8 mouse cellular contexts compared by ENCODE assay signal in genomic region chr5:123827659-123828091, GRCm38 (mm10). TPM values are rescaled to one million over a fixed set of nuclear protein-coding genes. Genes with fewer than 3 reads are reported as not detected.
DNase-seq lines count a peak whose midpoint lies in the region; ATAC-seq and TF ChIP-seq lines count a peak whose summit lies in the region.
"Had no signal": no experiment of that assay in that cellular context is flagged by ENCODE, and none has a peak within 500 bp of the region (broad histone marks: within the 10 kb centered on the region; RNA-seq: fewer than 3 reads in every experiment).

No protein-coding gene starts in this region.

- H3K27ac ChIP-seq in liver, postnatal 0 days (ENCODE audit: low read depth), result no peak overlapping the region
- no peak overlapping the region for H3K27ac ChIP-seq in cortical plate, adult 2 months (ENCODE audit: insufficient read depth, low read length)
- no peak overlapping the region for H3K27ac ChIP-seq in lung, embryonic 14.5 days (ENCODE audit: low read depth)

- TF ChIP-seq EP300 in liver, postnatal 0 days (IDR thresholded peaks at IDR 0.05; ENCODE audit: low read depth), result no peak

- no peak overlapping the region for H3K9ac ChIP-seq in liver, postnatal 0 days (replicated peaks)
- no peak overlapping the region for H3K9ac ChIP-seq in lung, embryonic 14.5 days

- ATAC-seq in liver, postnatal 0 days, result peak; percentile 44; the same call in 1 of the 2 replicates
- ATAC-seq in lung, embryonic 14.5 days (ENCODE audit: insufficient read depth), result no peak
- ATAC-seq in activated CD4-positive, CD25-positive, alpha-beta regulatory T cell, adult 4 months, result no peak

- DNase-seq in liver, postnatal 0 days, result peak; percentile 32
- DNase-seq in liver, result no peak
- DNase-seq in kidney, adult 11 months, result peak; percentile 63
- peak; percentile 45 for DNase-seq in lung, embryonic 14.5 days
- no peak for DNase-seq in ovary, postnatal 14 days (ENCODE audit: low spot score)

- 75% methylated on average over 6 of the region's 6 CpGs for WGBS in liver, postnatal 0 days (ENCODE audit: insufficient replicate concordance)
- 73% methylated on average over 6 of the region's 6 CpGs for WGBS in lung, embryonic 14.5 days

- H3K4me2 ChIP-seq in liver, postnatal 0 days (ENCODE audit: low read depth, low read length), result no peak overlapping the region
- H3K4me2 ChIP-seq in lung, embryonic 14.5 days, result no peak overlapping the region

- H3K9me3 ChIP-seq in liver, postnatal 0 days (ENCODE audit: low read length), result no peaks in the 10 kb centered on the region
- no peaks in the 10 kb centered on the region for H3K9me3 ChIP-seq in lung, embryonic 14.5 days (ENCODE audit: low read depth, low read length)

- no peaks in the 10 kb centered on the region for H3K27me3 ChIP-seq in liver, postnatal 0 days (ENCODE audit: insufficient read depth, low read length)
- H3K27me3 ChIP-seq in lung, embryonic 14.5 days (ENCODE audit: insufficient read depth, low read length), result no peaks in the 10 kb centered on the region

- peak; percentile 66 for TF ChIP-seq CTCF in liver, postnatal 0 days (IDR thresholded peaks at IDR 0.05; ENCODE audit: low read depth)
- peak; percentile 67 for TF ChIP-seq CTCF in cortical plate, adult 2 months (IDR thresholded peaks at IDR 0.05; ENCODE audit: extremely low read depth, insufficient read depth, low read length)
- peak; percentile 28; the same call in 1 of the 2 replicates for TF ChIP-seq CTCF in lung, embryonic 14.5 days (IDR thresholded peaks at IDR 0.05; ENCODE audit: low read depth)

- TF ChIP-seq POLR2A in cortical plate, adult 2 months (IDR thresholded peaks at IDR 0.05; ENCODE audit: extremely low read depth, insufficient read depth, low read length), result no peak

- no peaks in the 10 kb centered on the region for H3K4me1 ChIP-seq in liver, postnatal 0 days (ENCODE audit: insufficient read depth)
- 0 out of 2 replicates have a peak, but pooled peaks cover 1% of the 10 kb centered on the region for H3K4me1 ChIP-seq in cortical plate, adult 2 months (ENCODE audit: control insufficient read depth, insufficient read depth, low read length)
- H3K4me1 ChIP-seq in lung, embryonic 14.5 days (ENCODE audit: insufficient read depth), result no peaks in the 10 kb centered on the region

- no peak overlapping the region for H3K4me3 ChIP-seq in liver, postnatal 0 days (ENCODE audit: low read depth, low read length)
- H3K4me3 ChIP-seq in cortical plate, adult 2 months (ENCODE audit: insufficient read depth, low read length), result no peak overlapping the region
- H3K4me3 ChIP-seq in lung, embryonic 14.5 days (ENCODE audit: low read depth, low read length), result no peak overlapping the region

- no peaks in the 10 kb centered on the region for H3K36me3 ChIP-seq in liver, postnatal 0 days (replicated peaks; ENCODE audit: insufficient read depth, low read length)
- H3K36me3 ChIP-seq in lung, embryonic 14.5 days (ENCODE audit: insufficient read depth), result no peaks in the 10 kb centered on the region; the same call in 1 of the 2 replicates

RNA-seq across cellular contexts. Expression of gene Hcar2, which starts 37.6 kb away (rescaled TPM):
- polyA plus RNA-seq in liver, postnatal 0 days (2015; fragmentation: Nextera tagmentation; extraction: Ambion mirVana), result 0.15 and 0.22 TPM in 2 replicates
- polyA plus RNA-seq in cortical plate, adult 2 months (2012; rRNA removed), result 0.04 and 0.06 TPM in 2 replicates
- polyA plus RNA-seq in lung, embryonic 14.5 days (2014; fragmentation: Nextera tagmentation; extraction: Ambion mirVana), result not detected in 2 replicates
- polyA plus RNA-seq in activated CD4-positive, CD25-positive, alpha-beta regulatory T cell, adult 4 months (2017; shearing (Covaris generic)), result not detected

RNA-seq across cellular contexts. Expression of gene Hcar1, which starts 52.1 kb away (rescaled TPM):
- 0.11 and 0.14 TPM in 2 replicates for polyA plus RNA-seq in liver, postnatal 0 days (2015; fragmentation: Nextera tagmentation; extraction: Ambion mirVana)
- polyA plus RNA-seq in cortical plate, adult 2 months (2012; rRNA removed), result 1.1 TPM in 2 replicates
- 0.66 and 0.81 TPM in 2 replicates for polyA plus RNA-seq in lung, embryonic 14.5 days (2014; fragmentation: Nextera tagmentation; extraction: Ambion mirVana)
- not detected for polyA plus RNA-seq in activated CD4-positive, CD25-positive, alpha-beta regulatory T cell, adult 4 months (2017; shearing (Covaris generic))
- polyA plus RNA-seq: neural tube, embryonic 11.5 days had no signal

Comparison
In these comparisons a context has a peak if more than half of its experiments do, and no peak if none do; other contexts are left out.
1. DNase-seq: peak in liver, postnatal 0 days (single experiment), kidney, adult 11 months (single experiment) and lung, embryonic 14.5 days (single experiment); none in liver (single experiment) and ovary, postnatal 14 days (single experiment).
2. Peak in every context shown above with its lines, with median percentiles within 50 percentile points of each other: CTCF ChIP-seq.